Comparison of ENCODE assay signal across 16 mouse cellular contexts in the genomic region with DNA sequence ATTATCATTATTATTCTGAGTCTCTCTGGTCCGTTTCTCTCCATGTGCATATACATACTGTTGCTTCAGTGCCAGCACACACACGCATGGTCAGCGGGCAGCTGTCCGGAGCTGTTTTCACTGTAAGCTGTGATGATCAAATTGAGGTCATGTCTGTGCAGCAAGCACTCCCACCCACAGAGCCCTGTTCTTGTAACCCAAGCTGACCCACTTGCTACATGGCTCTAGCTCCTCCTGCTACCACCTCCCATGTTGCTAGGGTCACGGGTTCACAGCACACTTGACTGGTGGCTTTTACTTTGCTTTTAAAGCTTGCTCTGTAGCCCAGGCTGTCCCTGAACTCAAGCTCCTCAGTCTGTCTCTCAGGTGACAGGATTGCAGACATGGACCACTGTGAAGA.
"Had no signal": no experiment of that assay in that cellular context is flagged by ENCODE, and none has a peak within 500 bp of the region (broad histone marks: within the 10 kb centered on the region; RNA-seq: fewer than 3 reads in every experiment).

No protein-coding gene starts in this region.

- H3K27ac ChIP-seq: intestine, embryonic 15.5 days; layer of hippocampus, adult 2 months; limb, embryonic 10.5 days; limb, embryonic 13.5 days; liver, embryonic 13.5 days; macrophage; midbrain, embryonic 13.5 days; stomach, embryonic 15.5 days had no signal

- ATAC-seq: intestine, embryonic 15.5 days; lung, postnatal 0 days; midbrain, embryonic 13.5 days had no signal

- DNase-seq: kidney, adult 2 months; kidney, postnatal 25 days; layer of hippocampus, adult 9-11 months; liver, embryonic 13.5 days; lung, embryonic 14.5 days; right cerebral cortex, postnatal 25 days; spleen, adult 18-20 months; thymus, postnatal 25 days had no signal

- H3K27me3 ChIP-seq: intestine, embryonic 15.5 days; limb, embryonic 13.5 days; liver, embryonic 13.5 days; midbrain, embryonic 13.5 days; stomach, embryonic 15.5 days had no signal

- H3K9ac ChIP-seq: intestine, embryonic 15.5 days; limb, embryonic 13.5 days; liver, embryonic 13.5 days; lung, embryonic 14.5 days; midbrain, embryonic 13.5 days; stomach, embryonic 15.5 days had no signal

- H3K4me3 ChIP-seq: intestine, embryonic 15.5 days; layer of hippocampus, adult 2 months; limb, embryonic 10.5 days; limb, embryonic 13.5 days; liver, embryonic 13.5 days; midbrain, embryonic 13.5 days; stomach, embryonic 15.5 days had no signal

- H3K9me3 ChIP-seq: intestine, embryonic 15.5 days; limb, embryonic 10.5 days; limb, embryonic 13.5 days; liver, embryonic 13.5 days; midbrain, embryonic 13.5 days; stomach, embryonic 15.5 days had no signal

- H3K4me2 ChIP-seq: intestine, embryonic 15.5 days; limb, embryonic 13.5 days; liver, embryonic 13.5 days; lung, embryonic 14.5 days; midbrain, embryonic 13.5 days; stomach, embryonic 15.5 days had no signal

- H3K4me1 ChIP-seq: intestine, embryonic 15.5 days; midbrain, embryonic 13.5 days; stomach, embryonic 15.5 days had no signal
